Mouse (Mus musculus) skeletal muscle tissue, adult 2 months (tissue): ENCODE measurements at regions not wholly inside any gene's neighbourhood (a gene's known extent, or its start where the extent isn't known, plus 50 kb on each side); places are given as distances from the start of the nearest gene placed in this dataset.

ENCODE experiments used
- DNase-seq: peaks from one replicate; pipeline ENCODE4 v3.0.0-alpha.2; 2012; ENCODE audit warnings: low read depth, low spot score

- no peak for DNase-seq
Observed at GRCm38 (mm10) chr14:105576266-105576665, 317.9 kb downstream of the Ndfip2 start.

DNA sequence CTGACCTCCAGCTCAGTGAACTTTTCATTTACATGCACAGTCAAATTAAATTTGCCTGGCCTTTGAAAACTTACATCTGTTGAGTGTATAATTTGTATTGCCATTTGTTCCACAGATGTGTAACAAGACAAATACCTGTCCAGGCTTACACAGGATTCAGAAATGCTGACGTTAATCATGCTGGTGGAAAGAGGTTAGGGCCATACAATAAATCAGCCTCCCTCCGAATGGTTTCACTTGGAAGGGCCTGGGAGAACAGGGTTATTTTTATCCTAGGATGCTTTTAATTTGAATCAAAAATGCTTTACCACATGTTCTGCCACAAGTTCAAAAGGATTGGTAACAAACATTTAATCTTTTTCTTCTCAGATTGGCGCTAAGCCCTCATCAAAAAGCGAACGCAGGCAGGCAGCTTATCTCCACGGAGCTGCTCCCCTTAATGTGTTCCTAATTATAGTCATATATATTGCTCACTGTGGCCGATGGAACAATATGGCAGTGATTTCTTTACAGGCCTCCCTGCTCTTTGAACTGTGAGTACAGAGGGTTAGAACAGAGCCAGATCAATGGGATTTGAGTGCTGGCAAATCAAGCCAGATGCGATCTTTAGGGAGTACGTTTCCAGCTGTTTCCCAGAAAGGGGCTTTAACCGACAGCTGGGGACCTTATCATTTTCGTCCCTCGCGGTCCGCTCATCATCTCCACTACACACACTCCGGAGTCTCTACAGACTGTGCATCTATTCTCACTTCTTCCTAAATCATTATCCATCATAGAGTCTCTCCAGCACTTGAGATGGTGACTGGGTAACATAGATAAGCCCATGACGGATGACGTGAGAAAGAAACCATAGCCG is 313.9 kb downstream of the Ndfip2 start:
- no peak for DNase-seq

- no peak for DNase-seq
Observed at GRCm38 (mm10) chr14:105570156-105570555, 311.8 kb downstream of the Ndfip2 start.

DNA sequence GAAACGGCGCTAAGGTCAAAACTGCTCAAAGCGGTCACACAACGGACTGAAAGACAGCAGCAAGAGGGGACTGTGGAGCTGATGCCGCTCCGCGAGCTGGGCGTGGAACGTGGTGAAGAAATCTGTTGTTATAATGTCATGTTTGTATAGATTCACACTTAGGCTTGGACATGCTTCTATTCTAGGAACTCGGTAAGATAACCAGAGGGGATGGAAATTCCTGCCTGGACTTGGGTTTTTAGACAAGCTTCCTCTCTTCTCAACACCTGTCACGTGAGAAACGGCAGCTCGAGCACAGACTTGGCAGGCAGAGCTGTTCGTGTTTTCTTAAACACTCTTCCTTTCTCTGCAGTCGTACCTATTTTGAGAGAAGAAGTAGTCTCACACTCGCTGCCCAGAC is 307.5 kb downstream of the Ndfip2 start:
- DNase-seq = no peak

GRCm38 (mm10) chr14:105562843-105563242 is 304.5 kb downstream of the Ndfip2 start:
- no peak for DNase-seq

GRCm38 (mm10) chr14:105556813-105557212 is 298.4 kb downstream of the Ndfip2 start:
- no peak for DNase-seq

GRCm38 (mm10) chr14:105544066-105544465 is 285.7 kb downstream of the Ndfip2 start:
- DNase-seq = no peak

DNA sequence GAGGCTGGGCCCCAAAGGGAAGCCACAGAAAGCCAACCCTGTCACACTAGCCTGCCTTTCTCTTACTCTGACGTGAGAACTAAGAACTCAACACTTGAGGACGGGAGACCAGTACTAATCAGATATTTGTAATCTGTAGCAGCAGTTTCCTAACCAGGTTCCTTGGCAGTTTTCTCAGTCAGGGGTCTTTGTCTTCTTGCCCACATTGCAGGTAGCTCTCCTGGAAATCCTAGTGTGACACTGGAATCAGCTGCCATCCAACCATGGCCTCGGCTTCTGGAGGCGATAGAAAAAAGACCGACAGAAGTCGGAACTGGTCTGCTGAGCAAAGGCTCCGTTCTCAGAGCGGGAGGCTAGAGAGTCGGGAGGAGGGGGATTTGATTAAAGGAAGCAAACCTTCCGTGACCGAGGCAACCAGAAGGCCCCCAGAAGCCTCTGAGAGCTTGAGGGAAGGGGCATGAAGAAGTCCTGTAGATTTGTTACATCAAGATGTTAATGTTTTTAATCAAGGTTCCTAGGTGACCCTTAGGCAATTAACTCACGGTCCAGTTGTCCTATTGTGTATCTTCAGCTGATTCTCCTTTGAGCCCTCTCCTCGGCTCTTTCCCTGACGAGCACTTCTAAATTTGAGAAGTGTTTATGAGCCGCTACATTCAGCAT is 284.2 kb downstream of the Ndfip2 start:
- DNase-seq = no peak

GRCm38 (mm10) chr14:105542090-105542485 is 283.7 kb downstream of the Ndfip2 start:
- DNase-seq = no peak

- DNase-seq = no peak
Observed at GRCm38 (mm10) chr14:105532168-105532745, 273.9 kb downstream of the Ndfip2 start.

- peak; percentile 25 for DNase-seq
Observed at GRCm38 (mm10) chr14:105528107-105528506, 269.7 kb downstream of the Ndfip2 start.

DNA sequence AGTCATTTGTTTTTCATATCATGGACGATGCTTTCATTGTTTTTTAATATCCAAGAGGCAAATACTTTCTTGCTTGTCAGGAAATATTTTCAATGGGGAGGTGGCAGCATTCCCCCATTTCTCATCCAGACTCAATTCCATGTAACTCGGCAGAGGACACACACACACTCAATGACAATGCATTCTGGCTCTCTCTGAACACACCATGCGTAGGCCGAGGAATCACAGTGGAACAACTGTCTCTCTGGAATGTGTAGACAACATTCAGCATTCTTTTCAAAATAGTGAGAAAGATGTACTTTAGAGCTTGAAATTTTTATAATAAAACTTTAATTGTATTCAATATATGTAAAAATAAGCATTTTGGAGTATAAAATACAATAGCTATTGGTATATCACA is 265.5 kb downstream of the Ndfip2 start:
- no peak for DNase-seq

GRCm38 (mm10) chr14:105522279-105522678 is 263.9 kb downstream of the Ndfip2 start:
- DNase-seq = no peak

- DNase-seq = no peak
Observed at GRCm38 (mm10) chr14:105518706-105519105, 260.3 kb downstream of the Ndfip2 start.

GRCm38 (mm10) chr14:105514413-105514812 is 256.0 kb downstream of the Ndfip2 start:
- no peak for DNase-seq

DNA sequence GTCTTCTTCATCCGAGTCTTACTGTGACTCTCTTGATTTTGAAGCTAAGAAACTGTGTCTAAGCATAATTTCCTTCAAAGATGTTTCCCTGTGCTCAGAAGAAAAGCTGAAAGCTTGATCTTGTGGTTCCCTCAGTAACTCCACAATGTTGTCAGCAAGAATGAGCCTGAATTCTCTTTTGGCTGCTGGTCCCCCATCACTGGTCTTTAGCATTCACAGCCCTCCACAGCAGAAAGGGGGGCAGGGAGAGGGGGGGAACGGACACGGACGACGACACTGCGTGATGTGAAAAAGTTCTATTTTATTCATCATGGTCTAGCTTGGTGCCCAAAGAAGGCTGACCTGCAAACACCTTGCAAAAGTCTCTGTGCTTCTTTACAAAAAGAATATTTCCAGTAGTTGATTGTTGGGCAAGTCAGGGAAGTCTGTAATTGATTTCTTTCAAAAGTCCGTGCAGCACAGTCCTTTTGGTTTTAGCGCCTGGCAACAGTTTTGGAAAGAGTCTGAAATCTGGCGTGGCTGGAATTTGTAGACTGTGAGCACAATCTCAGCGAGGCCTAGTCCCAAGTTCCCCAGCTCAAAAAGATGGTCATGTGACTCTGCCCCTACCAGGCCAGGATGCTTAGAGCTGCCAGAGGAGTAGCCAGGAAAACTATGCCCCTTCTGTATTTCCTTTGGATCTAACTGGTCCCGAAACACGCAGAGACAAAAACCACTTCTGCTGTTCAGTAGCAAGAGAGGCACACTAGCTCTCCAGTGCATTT is 254.7 kb downstream of the Ndfip2 start:
- DNase-seq = no peak

- DNase-seq = no peak
Observed at GRCm38 (mm10) chr14:105511826-105512225, 253.5 kb downstream of the Ndfip2 start.

GRCm38 (mm10) chr14:105511135-105511534 is 252.8 kb downstream of the Ndfip2 start:
- no peak for DNase-seq

GRCm38 (mm10) chr14:105505261-105505660 is 246.9 kb downstream of the Ndfip2 start:
- DNase-seq = no peak

GRCm38 (mm10) chr14:105504376-105504775 is 246.0 kb downstream of the Ndfip2 start:
- no peak for DNase-seq

DNA sequence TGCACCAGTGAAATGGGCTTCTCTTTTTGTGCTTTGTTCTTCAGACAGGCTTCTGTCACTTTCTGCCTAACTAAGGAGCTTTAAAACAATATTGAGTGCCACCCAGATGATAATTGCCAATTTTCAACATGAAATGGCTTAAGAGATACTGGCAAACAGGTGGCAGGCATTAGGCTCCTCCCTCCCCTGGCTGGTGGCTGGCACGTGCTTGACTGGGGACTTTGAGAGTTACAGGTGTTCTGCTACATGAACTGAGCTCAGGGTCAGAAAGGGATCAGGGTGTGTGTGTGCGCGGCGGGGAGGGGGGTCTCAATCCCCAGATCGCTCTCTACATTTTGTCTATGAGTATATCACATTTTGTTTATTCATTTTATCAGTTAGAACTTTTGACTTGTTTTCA is 245.4 kb downstream of the Ndfip2 start:
- no peak for DNase-seq

- DNase-seq = no peak
Observed at GRCm38 (mm10) chr14:105502633-105502975, 244.2 kb downstream of the Ndfip2 start.
